Mouse (Mus musculus) heart, embryonic 16.5 days (tissue): ENCODE measurements at regions not wholly inside any gene's neighbourhood (a gene's known extent, or its start where the extent isn't known, plus 50 kb on each side); places are given as distances from the start of the nearest gene placed in this dataset.

Experiments
- ATAC-seq: fragments of 200-750 bp; cut with Nextera tagmentation; replicated peaks from 2 replicates; pipeline ENCODE4 v1.8.0; 2017; ENCODE audit warnings: moderate number of reproducible peaks; ENCODE audit not compliant: insufficient read depth, low FRiP score; ENCODE audit errors: extremely low read depth
- H3K27ac ChIP-seq: fragments of 300-500 bp; sonication (generic); 2 replicates; pipeline ENCODE4 v1.5.1; 2014; ENCODE audit warnings: mild to moderate bottlenecking, low read length, control low read depth, moderate library complexity
- H3K27me3 ChIP-seq: fragments of 300-500 bp; sonication (generic); 2 replicates; pipeline ENCODE4 v1.6.1; 2014; ENCODE audit warnings: low read length, mixed read lengths; ENCODE audit not compliant: control insufficient read depth, insufficient read depth
- H3K36me3 ChIP-seq: fragments of 300-500 bp; sonication (generic); 2 replicates; pipeline ENCODE4 v1.6.1; 2014; ENCODE audit not compliant: control insufficient read depth, insufficient read depth
- H3K4me1 ChIP-seq: fragments of 300-500 bp; sonication (generic); 2 replicates; pipeline ENCODE4 v1.6.1; 2014; ENCODE audit warnings: low read length, mixed read lengths; ENCODE audit not compliant: control insufficient read depth, insufficient read depth
- H3K4me2 ChIP-seq: fragments of 300-500 bp; sonication (generic); 2 replicates; pipeline ENCODE4 v1.6.1; 2014; ENCODE audit warnings: low read depth, mild to moderate bottlenecking, control low read depth, low read length
- H3K4me3 ChIP-seq: fragments of 300-500 bp; sonication (generic); 2 replicates; pipeline ENCODE4 v1.5.1; 2014; ENCODE audit warnings: mild to moderate bottlenecking, control low read depth, low read length
- H3K9ac ChIP-seq: fragments of 300-500 bp; sonication (generic); 2 replicates; pipeline ENCODE4 v1.6.1; 2014; ENCODE audit warnings: low read length, control low read depth
- H3K9me3 ChIP-seq: fragments of 300-500 bp; sonication (generic); replicated peaks from 2 replicates; pipeline ENCODE4 v1.6.1; 2016; ENCODE audit warnings: low read length; ENCODE audit not compliant: control insufficient read depth
- WGBS: fragments of 180-500 bp; shearing (Covaris S2); extraction: QIAGEN DNeasy Blood & Tissue Kit; methylation state at CpG from one replicate; pipeline ENCODE4 v1.1.7; 2014; 5-methylcytosine and 5-hydroxymethylcytosine counted together

DNA sequence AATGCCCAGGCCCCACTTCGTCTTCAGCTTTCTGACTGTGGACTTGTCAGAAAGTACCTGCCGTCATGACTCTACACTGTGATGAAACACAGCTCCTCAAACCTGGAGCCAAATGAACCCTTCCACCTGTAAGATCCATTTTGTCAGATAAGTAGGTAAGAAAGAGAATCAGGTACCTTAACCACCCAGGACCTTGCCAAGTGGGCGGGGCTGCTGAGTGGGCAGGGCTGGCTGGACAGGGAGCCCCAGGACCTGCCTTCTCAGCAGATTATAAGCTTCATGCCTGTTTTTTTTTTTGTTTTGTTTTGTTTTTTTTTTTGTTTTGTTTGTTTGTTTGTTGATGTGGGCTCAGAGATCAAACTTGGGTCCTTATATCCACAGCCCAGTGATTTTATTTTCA lies 311.8 kb upstream of the Pabpc6 start:
- ATAC-seq, result no peak
- 87% methylated on average over 3 of the region's 3 CpGs for WGBS
- no peaks in the 10 kb centered on the region for H3K27me3 ChIP-seq

DNA sequence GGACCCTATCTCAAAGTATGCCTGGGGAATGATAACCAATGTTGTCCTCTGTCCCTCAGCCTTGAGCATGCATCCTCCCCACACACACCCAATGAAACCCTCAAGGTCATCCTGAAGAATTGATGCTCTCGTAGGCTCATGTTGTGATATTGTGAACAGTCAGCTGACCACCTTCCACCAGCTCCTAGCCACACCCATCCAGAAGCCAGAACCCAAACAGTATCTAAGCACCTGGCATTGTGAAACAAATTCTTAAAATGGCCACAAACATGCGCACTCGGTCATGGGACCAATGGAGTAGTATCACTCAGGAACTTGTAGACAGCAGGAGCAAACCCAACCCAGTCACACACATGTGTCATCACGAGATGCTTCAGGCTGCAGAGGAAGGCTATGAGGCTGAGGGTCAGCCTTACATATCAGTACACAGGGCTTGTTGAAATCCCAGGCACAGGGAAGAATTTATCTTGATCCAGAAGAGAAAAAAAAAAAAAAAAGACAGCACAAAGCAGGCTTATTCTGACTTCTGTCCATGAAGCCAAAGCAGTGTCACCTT lies 307.4 kb upstream of the Pabpc6 start:
- no peaks in the 10 kb centered on the region for H3K27me3 ChIP-seq
- 49% methylated on average over 4 of the region's 4 CpGs for WGBS
- no peak overlapping the region for H3K4me3 ChIP-seq
- H3K36me3 ChIP-seq, result no peaks in the 10 kb centered on the region
- H3K4me2 ChIP-seq, result peak overlapping the region; percentile 25; the same call in 1 of the 2 replicates
- ATAC-seq, result peak; percentile 63
- H3K4me1 ChIP-seq, result peaks cover 25% of the 10 kb centered on the region
- no peaks in the 10 kb centered on the region for H3K9me3 ChIP-seq
- no peak overlapping the region; the same call in 1 of the 2 replicates for H3K9ac ChIP-seq
- peak overlapping the region; percentile 69 for H3K27ac ChIP-seq

More for the DNA sequence above, 311.8 kb upstream of the Pabpc6 start:
- no peak overlapping the region for H3K4me2 ChIP-seq
- H3K9ac ChIP-seq, result no peak overlapping the region
- no peaks in the 10 kb centered on the region for H3K36me3 ChIP-seq
- H3K4me3 ChIP-seq, result no peak overlapping the region
- H3K27ac ChIP-seq, result no peak overlapping the region
- H3K4me1 ChIP-seq, result peaks cover 15% of the 10 kb centered on the region
- H3K9me3 ChIP-seq, result peaks cover 2% of the 10 kb centered on the region

DNA sequence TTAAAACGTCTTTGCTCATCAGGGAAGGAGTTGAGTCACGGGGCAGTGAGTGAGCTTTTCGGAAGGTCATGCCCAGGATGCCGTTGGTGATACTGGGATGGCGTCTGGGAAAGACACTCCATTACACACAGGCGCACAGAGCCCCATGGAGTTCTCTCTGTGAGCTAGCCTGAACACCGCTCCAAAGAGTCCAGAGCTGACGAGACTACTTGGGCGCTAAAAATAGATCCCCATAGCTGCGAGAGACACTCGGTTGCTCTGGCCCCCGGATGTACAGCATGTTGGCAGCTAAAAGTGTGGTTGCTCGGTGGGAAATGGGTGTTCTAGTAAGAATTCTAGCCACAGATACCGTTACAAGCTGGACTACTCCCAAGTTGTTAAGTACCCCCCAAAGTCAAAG lies 306.5 kb upstream of the Pabpc6 start:
- ATAC-seq, result peak; percentile 62; the same call in 1 of the 2 replicates
- Histone ChIP-seq H3K27me3 (no peaks in the 10 kb centered on the region), H3K9me3 (no peaks in the 10 kb centered on the region), H3K4me1 (peaks cover 25% of the 10 kb centered on the region), H3K36me3 (no peaks in the 10 kb centered on the region), H3K4me3 (no peak overlapping the region), H3K9ac (no peak overlapping the region), H3K4me2 (peak overlapping the region; percentile 19; the same call in 1 of the 2 replicates), H3K27ac (peak overlapping the region; percentile 69)
- 37% methylated on average over 14 of the region's 14 CpGs for WGBS

DNA sequence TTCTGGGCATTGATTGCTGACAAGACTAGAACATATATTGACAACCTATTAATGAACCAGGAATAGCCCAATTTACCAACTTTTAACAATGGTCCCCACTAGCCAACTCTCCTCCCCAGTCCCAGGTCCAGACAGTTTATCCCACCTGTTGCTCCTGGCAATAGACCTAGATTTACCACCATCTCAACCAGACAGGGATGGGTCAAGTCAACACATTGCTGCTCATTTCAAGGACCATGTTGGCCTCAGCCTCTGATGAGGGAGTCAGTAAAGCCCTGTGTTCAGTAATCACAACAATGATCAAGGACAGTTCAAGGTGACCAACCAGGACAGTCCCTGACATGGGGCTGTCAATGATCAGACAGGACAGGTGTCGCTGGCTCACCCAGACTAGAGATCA lies 305.6 kb upstream of the Pabpc6 start:
- Histone ChIP-seq H3K4me1 (peaks cover 25% of the 10 kb centered on the region), H3K9me3 (no peaks in the 10 kb centered on the region), H3K27ac (no peak overlapping the region), H3K36me3 (no peaks in the 10 kb centered on the region), H3K27me3 (no peaks in the 10 kb centered on the region), H3K4me3 (no peak overlapping the region), H3K9ac (no peak overlapping the region), H3K4me2 (no peak overlapping the region)
- 90% methylated on average over 1 of the region's 1 CpGs for WGBS
- ATAC-seq, result no peak

DNA sequence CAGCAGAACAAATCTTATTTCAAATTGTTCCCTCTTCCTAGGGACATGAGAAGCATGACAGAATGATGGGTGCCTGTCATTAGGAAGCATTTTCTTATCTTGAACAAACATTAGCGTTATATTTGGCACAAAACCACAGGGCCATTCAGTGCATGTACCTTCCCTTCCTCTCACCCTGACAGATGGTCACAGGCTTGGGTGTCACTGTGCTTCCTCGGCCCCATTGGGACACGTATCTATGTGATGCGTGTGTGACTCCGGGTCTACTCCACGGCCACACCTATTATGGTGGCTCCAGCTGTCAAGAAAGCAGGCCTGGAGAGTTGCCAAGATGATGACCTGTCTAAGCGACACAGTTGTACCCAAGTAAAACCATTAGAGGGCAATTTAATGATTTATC lies 298.5 kb upstream of the Pabpc6 start:
- no peak for ATAC-seq
- H3K27ac ChIP-seq, result no peak overlapping the region
- no peak overlapping the region for H3K4me2 ChIP-seq
- H3K27me3 ChIP-seq, result no peaks in the 10 kb centered on the region
- 39% methylated on average over 7 of the region's 7 CpGs for WGBS
- peaks cover 4% of the 10 kb centered on the region for H3K4me1 ChIP-seq
- no peak overlapping the region for H3K4me3 ChIP-seq
- H3K9me3 ChIP-seq, result no peaks in the 10 kb centered on the region
- H3K9ac ChIP-seq, result no peak overlapping the region
- H3K36me3 ChIP-seq, result no peaks in the 10 kb centered on the region

- no peaks in the 10 kb centered on the region for H3K36me3 ChIP-seq
- no peaks in the 10 kb centered on the region for H3K27me3 ChIP-seq
- H3K9me3 ChIP-seq, result no peaks in the 10 kb centered on the region
- peaks cover 11% of the 10 kb centered on the region for H3K4me1 ChIP-seq
- WGBS, result 48% methylated on average over 10 of the region's 10 CpGs
- 0 out of 2 replicates have a peak overlapping the region, but pooled peaks have one; percentile 4 for H3K27ac ChIP-seq
- no peak overlapping the region for H3K4me2 ChIP-seq
- H3K9ac ChIP-seq, result no peak overlapping the region
- H3K4me3 ChIP-seq, result no peak overlapping the region
- ATAC-seq, result no peak
Observed at GRCm38 (mm10) chr17:9962893-9963436, 293.4 kb upstream of the Pabpc6 start.

GRCm38 (mm10) chr17:9948985-9949667 lies 279.6 kb upstream of the Pabpc6 start:
- Histone ChIP-seq H3K9me3 (peaks cover 3% of the 10 kb centered on the region; the same call in 1 of the 2 replicates), H3K4me3 (no peak overlapping the region), H3K36me3 (no peaks in the 10 kb centered on the region; the same call in 1 of the 2 replicates), H3K27me3 (no peaks in the 10 kb centered on the region), H3K4me2 (no peak overlapping the region), H3K9ac (no peak overlapping the region), H3K4me1 (no peaks in the 10 kb centered on the region), H3K27ac (no peak overlapping the region)
- 70% methylated on average over 3 of the region's 3 CpGs for WGBS
- ATAC-seq, result no peak

DNA sequence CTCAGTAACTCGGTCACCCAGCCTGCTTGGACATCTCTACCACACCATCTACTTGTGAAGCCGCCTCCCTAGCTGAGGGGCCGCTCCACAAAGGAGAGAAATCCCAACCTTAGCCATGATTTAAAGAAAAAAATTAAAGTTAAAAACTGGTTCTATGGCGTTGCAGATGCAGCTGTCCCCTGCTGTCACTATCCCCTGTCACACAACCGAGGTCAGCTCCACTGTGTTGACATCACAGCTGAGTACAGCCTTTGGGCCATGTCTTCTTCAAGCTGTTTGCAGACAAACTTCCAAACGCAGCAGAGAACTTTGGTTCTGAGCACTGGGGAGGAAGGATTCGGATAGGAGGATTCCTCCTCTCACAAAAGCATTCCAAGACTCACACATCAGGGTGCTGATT lies 278.1 kb upstream of the Pabpc6 start:
- Histone ChIP-seq H3K9me3 (peaks cover 3% of the 10 kb centered on the region; the same call in 1 of the 2 replicates), H3K4me2 (no peak overlapping the region), H3K27me3 (no peaks in the 10 kb centered on the region), H3K27ac (no peak overlapping the region), H3K36me3 (no peaks in the 10 kb centered on the region; the same call in 1 of the 2 replicates), H3K4me3 (no peak overlapping the region), H3K9ac (no peak overlapping the region), H3K4me1 (no peaks in the 10 kb centered on the region)
- 69% methylated on average over 7 of the region's 7 CpGs for WGBS
- no peak for ATAC-seq

GRCm38 (mm10) chr17:9944513-9944912 lies 275.0 kb upstream of the Pabpc6 start:
- Histone ChIP-seq H3K4me3 (no peak overlapping the region), H3K27ac (no peak overlapping the region), H3K4me2 (no peak overlapping the region), H3K9ac (no peak overlapping the region), H3K4me1 (no peaks in the 10 kb centered on the region), H3K27me3 (no peaks in the 10 kb centered on the region), H3K9me3 (no peaks in the 10 kb centered on the region; the same call in none of the 2 replicates), H3K36me3 (peaks cover 2% of the 10 kb centered on the region; the same call in 1 of the 2 replicates)
- WGBS, result 83% methylated on average over 8 of the region's 8 CpGs
- no peak for ATAC-seq
